Mouse (Mus musculus) ovary, postnatal 14 days (tissue): ENCODE measurements around the gene 9530002B09Rik.

ENCODE experiments used
- DNase-seq: peaks from one replicate; pipeline ENCODE4 v3.0.0; 2022; ENCODE audit warnings: low spot score

The 9530002B09Rik gene

GRCm38 (mm10) chr4:122688975-122689374, at the start of gene 9530002B09Rik:
Gene 9530002B09Rik (plus strand): TSS chr4:122689275.
- no peak for DNase-seq
